23 mouse cellular contexts compared by ENCODE assay signal in genomic region chr10:52287852-52288533, GRCm38 (mm10). TPM values are rescaled to one million over a fixed set of nuclear protein-coding genes. Genes with fewer than 3 reads are reported as not detected.
DNase-seq lines count a peak whose midpoint lies in the region; ATAC-seq and TF ChIP-seq lines count a peak whose summit lies in the region.
"Had no signal": no experiment of that assay in that cellular context is flagged by ENCODE, and none has a peak within 500 bp of the region (broad histone marks: within the 10 kb centered on the region; RNA-seq: fewer than 3 reads in every experiment).

No protein-coding gene starts in this region.

- H3K27ac ChIP-seq in forebrain, embryonic 11.5 days (ENCODE audit: low read depth, low read length): no peak overlapping the region
- no peak overlapping the region for H3K27ac ChIP-seq in forebrain, embryonic 10.5 days
- H3K27ac ChIP-seq in midbrain, postnatal 0 days (ENCODE audit: low read depth, low read length): no peak overlapping the region
- H3K27ac ChIP-seq in midbrain, embryonic 10.5 days (replicated peaks): no peak overlapping the region
- no peak overlapping the region for H3K27ac ChIP-seq in hindbrain, embryonic 16.5 days (ENCODE audit: low read depth, low read length)
- H3K27ac ChIP-seq: embryonic facial prominence, embryonic 12.5 days; gastrocnemius, adult 2 months; limb, embryonic 15.5 days; liver, embryonic 14.5 days had no signal

- no peak overlapping the region for H3K9ac ChIP-seq in forebrain, embryonic 11.5 days (ENCODE audit: low read length)
- H3K9ac ChIP-seq in midbrain, postnatal 0 days (replicated peaks; ENCODE audit: low read length, poor library complexity, severe bottlenecking): no peak overlapping the region
- H3K9ac ChIP-seq in hindbrain, embryonic 16.5 days (ENCODE audit: low read depth, low read length): no peak overlapping the region
- H3K9ac ChIP-seq: embryonic facial prominence, embryonic 12.5 days; heart, embryonic 12.5 days; limb, embryonic 15.5 days; liver, embryonic 14.5 days; lung, embryonic 14.5 days had no signal

- TF ChIP-seq CTCF in midbrain, postnatal 0 days (IDR thresholded peaks at IDR 0.05): no peak

- no peaks in the 10 kb centered on the region for H3K4me1 ChIP-seq in forebrain, embryonic 11.5 days (replicated peaks; ENCODE audit: control insufficient read depth, insufficient read depth, low read length)
- H3K4me1 ChIP-seq in forebrain, embryonic 10.5 days: no peaks in the 10 kb centered on the region
- no peaks in the 10 kb centered on the region for H3K4me1 ChIP-seq in midbrain, postnatal 0 days (ENCODE audit: insufficient read depth, low read length)
- H3K4me1 ChIP-seq in midbrain, embryonic 10.5 days: no peaks in the 10 kb centered on the region
- H3K4me1 ChIP-seq in hindbrain, embryonic 16.5 days (ENCODE audit: control insufficient read depth, insufficient read depth, low read depth, low read length): no peaks in the 10 kb centered on the region
- H3K4me1 ChIP-seq: embryonic facial prominence, embryonic 12.5 days; heart, embryonic 12.5 days; limb, embryonic 15.5 days had no signal

- no peaks in the 10 kb centered on the region for H3K9me3 ChIP-seq in forebrain, embryonic 11.5 days (ENCODE audit: control insufficient read depth, low read length)
- H3K9me3 ChIP-seq in forebrain, embryonic 10.5 days: no peaks in the 10 kb centered on the region
- H3K9me3 ChIP-seq in midbrain, postnatal 0 days (ENCODE audit: low read length): no peaks in the 10 kb centered on the region
- no peaks in the 10 kb centered on the region for H3K9me3 ChIP-seq in midbrain, embryonic 10.5 days (replicated peaks)
- H3K9me3 ChIP-seq in hindbrain, embryonic 16.5 days (ENCODE audit: control insufficient read depth, low read length): no peaks in the 10 kb centered on the region
- H3K9me3 ChIP-seq: embryonic facial prominence, embryonic 12.5 days; heart, embryonic 12.5 days; limb, embryonic 15.5 days had no signal

- 73% methylated on average over 5 of the region's 5 CpGs for WGBS in forebrain, embryonic 11.5 days
- 94% methylated on average over 5 of the region's 5 CpGs for WGBS in forebrain, embryonic 10.5 days
- WGBS in midbrain, postnatal 0 days: 62% methylated on average over 5 of the region's 5 CpGs
- WGBS in midbrain, embryonic 10.5 days: 92% methylated on average over 5 of the region's 5 CpGs
- 51% methylated on average over 5 of the region's 5 CpGs for WGBS in hindbrain, embryonic 16.5 days

- ATAC-seq in forebrain, embryonic 11.5 days (replicated peaks; ENCODE audit: low FRiP score): 0 out of 2 replicates have a peak, but pooled peaks have one; percentile 24
- no peak for ATAC-seq in midbrain, postnatal 0 days (ENCODE audit: low FRiP score)
- ATAC-seq in hindbrain, embryonic 16.5 days: peak; percentile 56
- ATAC-seq: activated CD4-positive, CD25-positive, alpha-beta regulatory T cell, adult 4 months; intestine, postnatal 0 days had no signal

- H3K4me3 ChIP-seq in forebrain, embryonic 11.5 days (ENCODE audit: low read depth, low read length): no peak overlapping the region
- no peak overlapping the region for H3K4me3 ChIP-seq in forebrain, embryonic 10.5 days
- H3K4me3 ChIP-seq in midbrain, postnatal 0 days (ENCODE audit: low read depth, low read length): no peak overlapping the region
- no peak overlapping the region for H3K4me3 ChIP-seq in midbrain, embryonic 10.5 days
- no peak overlapping the region for H3K4me3 ChIP-seq in hindbrain, embryonic 16.5 days (ENCODE audit: low read length)
- H3K4me3 ChIP-seq: embryonic facial prominence, embryonic 12.5 days; gastrocnemius, adult 2 months; heart, embryonic 12.5 days; limb, embryonic 15.5 days had no signal

- H3K27me3 ChIP-seq in forebrain, embryonic 11.5 days (ENCODE audit: control insufficient read depth, insufficient read depth, low read length): no peaks in the 10 kb centered on the region
- no peaks in the 10 kb centered on the region for H3K27me3 ChIP-seq in forebrain, embryonic 10.5 days (ENCODE audit: poor library complexity, severe bottlenecking)
- H3K27me3 ChIP-seq in midbrain, postnatal 0 days (ENCODE audit: insufficient read depth, low read length): no peaks in the 10 kb centered on the region
- H3K27me3 ChIP-seq in midbrain, embryonic 10.5 days (ENCODE audit: low read depth, poor library complexity, severe bottlenecking): no peaks in the 10 kb centered on the region
- no peaks in the 10 kb centered on the region for H3K27me3 ChIP-seq in hindbrain, embryonic 16.5 days (replicated peaks; ENCODE audit: control insufficient read depth, insufficient read depth, low read length)
- H3K27me3 ChIP-seq: embryonic facial prominence, embryonic 12.5 days; heart, embryonic 12.5 days; limb, embryonic 15.5 days had no signal

- no peak for DNase-seq in forebrain, embryonic 11.5 days (ENCODE audit: low spot score)
- DNase-seq in forebrain, embryonic 10.5 days (ENCODE audit: extremely low spot score, low spot score): no peak
- DNase-seq in midbrain, postnatal 0 days (ENCODE audit: low spot score): peak; percentile 16
- DNase-seq in midbrain, embryonic 10.5 days (ENCODE audit: low spot score): no peak
- no peak for DNase-seq in ovary, postnatal 10 days (ENCODE audit: low spot score)
- DNase-seq in layer of hippocampus, postnatal 14 days (ENCODE audit: low spot score in 2 of 2): no peak
- DNase-seq in heart, adult 9 months (ENCODE audit: low spot score in 2 of 2): no peak
- DNase-seq: adrenal gland, adult 8-10 months; cerebellum, adult 18-20 months; cerebellum, postnatal 14 days; gastrocnemius, adult 2 months; heart, postnatal 10 days; kidney, postnatal 4 days; left cerebral cortex, postnatal 4 days; lung, embryonic 14.5 days had no signal

- no peak overlapping the region for H3K4me2 ChIP-seq in forebrain, embryonic 11.5 days (ENCODE audit: low read depth, low read length, severe bottlenecking)
- H3K4me2 ChIP-seq in midbrain, postnatal 0 days (ENCODE audit: low read depth, low read length, poor library complexity, severe bottlenecking): no peak overlapping the region
- H3K4me2 ChIP-seq in hindbrain, embryonic 16.5 days (ENCODE audit: low read length): no peak overlapping the region
- H3K4me2 ChIP-seq: embryonic facial prominence, embryonic 12.5 days; heart, embryonic 12.5 days; limb, embryonic 15.5 days; lung, embryonic 14.5 days had no signal

- no peaks in the 10 kb centered on the region for H3K36me3 ChIP-seq in forebrain, embryonic 11.5 days (ENCODE audit: control insufficient read depth, insufficient read depth, low read length)
- H3K36me3 ChIP-seq in forebrain, embryonic 10.5 days (replicated peaks): peaks cover 16% of the 10 kb centered on the region
- no peaks in the 10 kb centered on the region for H3K36me3 ChIP-seq in midbrain, postnatal 0 days (ENCODE audit: insufficient read depth, low read length)
- peaks cover 9% of the 10 kb centered on the region; the same call in 1 of the 2 replicates for H3K36me3 ChIP-seq in midbrain, embryonic 10.5 days
- no peaks in the 10 kb centered on the region for H3K36me3 ChIP-seq in hindbrain, embryonic 16.5 days (ENCODE audit: control insufficient read depth, insufficient read depth, low read length)

RNA-seq across cellular contexts. Expression of gene Dcbld1, which starts 54.6 kb away (rescaled TPM):
- polyA plus RNA-seq in forebrain, embryonic 11.5 days (2014; fragmentation: Nextera tagmentation; extraction: Ambion mirVana): 22.0 and 23.9 TPM in 2 replicates
- polyA plus RNA-seq in forebrain, embryonic 10.5 days (2016; fragmentation: Nextera tagmentation; extraction: Ambion mirVana): 25.3 and 26.8 TPM in 2 replicates
- total RNA-seq in midbrain, postnatal 0 days (2014; rRNA removed): 11.8 and 12.6 TPM in 2 replicates
- polyA plus RNA-seq in midbrain, postnatal 0 days (2015; fragmentation: Nextera tagmentation; extraction: Ambion mirVana): 19.3 and 20.5 TPM in 2 replicates
- 20.7 and 23.1 TPM in 2 replicates for polyA plus RNA-seq in midbrain, embryonic 10.5 days (2016; fragmentation: Nextera tagmentation; extraction: Ambion mirVana)
- polyA plus RNA-seq in hindbrain, embryonic 16.5 days (2015; fragmentation: Nextera tagmentation; extraction: Ambion mirVana): 21.0 and 23.2 TPM in 2 replicates
- 1 to 10 TPM; 8.2 to 8.4 TPM for total RNA-seq in layer of hippocampus, postnatal 14 days (2021)
- total RNA-seq: megakaryocyte, adult 5-6 weeks had no signal
